Mouse (Mus musculus) liver, postnatal 0 days (tissue): ENCODE measurements around the gene Dnlz. TPM values are rescaled to one million over a fixed set of nuclear protein-coding genes. Genes with fewer than 3 reads are reported as not detected.
"Not testable (repeated sequence)": the region's sequence is repeated elsewhere in the genome, so short reads cannot be mapped to it uniquely, and the experiment has no call there.

Experiments
- ATAC-seq: fragments of 200-750 bp; cut with Nextera tagmentation; 2 replicates; pipeline ENCODE4 v1.8.0; 2017; ENCODE audit warnings: mild to moderate bottlenecking, moderate library complexity
- DNase-seq: peaks from one replicate; pipeline ENCODE4 v3.0.0-alpha.2; 2016
- H3K27ac ChIP-seq: fragments of 300-500 bp; sonication (generic); 2 replicates; pipeline ENCODE4 v1.5.1; 2014; ENCODE audit warnings: antibody characterized with exemption, moderate library complexity, mild to moderate bottlenecking, low read depth
- H3K27me3 ChIP-seq: fragments of 300-500 bp; sonication (generic); 2 replicates; pipeline ENCODE4 v1.6.1; 2014; ENCODE audit warnings: low read length, control low read depth, mixed read lengths; ENCODE audit not compliant: insufficient read depth
- H3K36me3 ChIP-seq: fragments of 300-500 bp; sonication (generic); replicated peaks from 2 replicates; pipeline ENCODE4 v1.6.1; 2014; ENCODE audit warnings: mild to moderate bottlenecking, control low read depth, low read length, moderate library complexity, mixed read lengths; ENCODE audit not compliant: insufficient read depth
- H3K4me1 ChIP-seq: fragments of 300-500 bp; sonication (generic); 2 replicates; pipeline ENCODE4 v1.6.1; 2014; ENCODE audit warnings: antibody characterized with exemption, mild to moderate bottlenecking, control low read depth; ENCODE audit not compliant: insufficient read depth
- H3K4me2 ChIP-seq: fragments of 300-500 bp; sonication (generic); 2 replicates; pipeline ENCODE4 v1.6.1; 2014; ENCODE audit warnings: low read depth, mild to moderate bottlenecking, low read length, moderate library complexity, mixed read lengths
- H3K4me3 ChIP-seq: fragments of 300-500 bp; sonication (generic); 2 replicates; pipeline ENCODE4 v1.5.1; 2014; ENCODE audit warnings: low read depth, low read length
- H3K9ac ChIP-seq: fragments of 300-500 bp; sonication (generic); replicated peaks from 2 replicates; pipeline ENCODE4 v1.6.1; 2014; ENCODE audit warnings: mild to moderate bottlenecking, moderate library complexity
- H3K9me3 ChIP-seq: fragments of 300-500 bp; sonication (generic); 2 replicates; pipeline ENCODE4 v1.6.1; 2016; ENCODE audit warnings: mild to moderate bottlenecking, control low read depth, low read length, mixed read lengths
- CTCF ChIP-seq: sonication (generic); IDR thresholded peaks from 2 replicates; pipeline ENCODE4 v1.5.1; 2016; ENCODE audit warnings: antibody characterized with exemption, low read depth
- EP300 ChIP-seq: IDR thresholded peaks from 2 replicates; pipeline ENCODE4 v1.6.1; 2016; ENCODE audit warnings: antibody characterized with exemption, low read depth, mild to moderate bottlenecking
- WGBS: fragments of 180-500 bp; shearing (Covaris S2); extraction: QIAGEN DNeasy Blood & Tissue Kit; methylation state at CpG from one replicate; pipeline ENCODE4 v1.1.7; 2014; ENCODE audit not compliant: insufficient replicate concordance; 5-methylcytosine and 5-hydroxymethylcytosine counted together
- polyA plus RNA-seq: library from polyadenylated mRNA; unstranded; fragments of >200 nt; fragmentation: Nextera tagmentation; extraction: Ambion mirVana; gene quantifications from 2 replicates; pipeline ENCODE4 v1.2.1, GENCODE M21; 2015

Gene Dnlz
- polyA plus RNA-seq, 1 experiment from 2014 or later = 7.5 TPM

- H3K27me3 ChIP-seq = no peaks in the 10 kb centered on the region
- no peak for ATAC-seq
- H3K9ac ChIP-seq = no peak overlapping the region
- no peak for DNase-seq
- no peaks in the 10 kb centered on the region for H3K9me3 ChIP-seq
- H3K27ac ChIP-seq = no peak overlapping the region
- H3K4me1 ChIP-seq = peaks cover 13% of the 10 kb centered on the region
- TF ChIP-seq CTCF = no peak
- no peak for TF ChIP-seq EP300
- H3K4me3 ChIP-seq = no peak overlapping the region
- no peak overlapping the region for H3K4me2 ChIP-seq
- 63% methylated on average over 3 of the region's 3 CpGs for WGBS
- peaks cover 69% of the 10 kb centered on the region for H3K36me3 ChIP-seq
These were observed 39.0 kb upstream of the Dnlz start for GRCm38 (mm10) chr2:26390954-26391353.

GRCm38 (mm10) chr2:26389154-26389690 is 37.3 kb upstream of the Dnlz start, which contains the start of the genes Entr1 and Pmpca:
Gene Entr1 (minus strand): TSS chr2:26389316.
Gene Pmpca (plus strand): TSS chr2:26389339.
- ATAC-seq (peak; percentile 93), DNase-seq (peak; percentile 91)
- Histone ChIP-seq H3K4me1 (peaks cover 13% of the 10 kb centered on the region), H3K36me3 (peaks cover 68% of the 10 kb centered on the region), H3K9me3 (no peaks in the 10 kb centered on the region), H3K4me3 (peak within 1 kb of the TSS; percentile 92), H3K9ac (peak within 1 kb of the TSS; percentile 96), H3K4me2 (peak within 1 kb of the TSS; percentile 94), H3K27me3 (no peaks in the 10 kb centered on the region), H3K27ac (peak within 1 kb of the TSS; percentile 67)
- WGBS = 0% methylated on average over 36 of the region's 60 CpGs
- TF ChIP-seq CTCF (no peak), EP300 (no peak)

GRCm38 (mm10) chr2:26388682-26389153 is 36.8 kb upstream of the Dnlz start:
- peak overlapping the region; percentile 92 for H3K4me3 ChIP-seq
- H3K4me1 ChIP-seq = peaks cover 13% of the 10 kb centered on the region
- H3K27me3 ChIP-seq = no peaks in the 10 kb centered on the region
- TF ChIP-seq EP300 (no peak), CTCF (no peak)
- peak; percentile 71 for ATAC-seq
- no peak for DNase-seq
- peak overlapping the region; percentile 94 for H3K4me2 ChIP-seq
- H3K27ac ChIP-seq = peak overlapping the region; percentile 67
- peaks cover 68% of the 10 kb centered on the region for H3K36me3 ChIP-seq
- H3K9me3 ChIP-seq = no peaks in the 10 kb centered on the region
- H3K9ac ChIP-seq = peak overlapping the region; percentile 96
- WGBS = 3% methylated on average over 31 of the region's 45 CpGs

- TF ChIP-seq CTCF (no peak), EP300 (no peak)
- H3K9me3 ChIP-seq = no peaks in the 10 kb centered on the region
- ATAC-seq (no peak), DNase-seq (no peak)
- peak overlapping the region; percentile 30 for H3K9ac ChIP-seq
- H3K27me3 ChIP-seq = no peaks in the 10 kb centered on the region
- H3K27ac ChIP-seq = no peak overlapping the region
- 74% methylated on average over 3 of the region's 3 CpGs for WGBS
- peak overlapping the region; percentile 94 for H3K4me2 ChIP-seq
- H3K36me3 ChIP-seq = peaks cover 61% of the 10 kb centered on the region
- peaks cover 13% of the 10 kb centered on the region for H3K4me1 ChIP-seq
- 0 out of 2 replicates have a peak overlapping the region, but pooled peaks have one; percentile 92 for H3K4me3 ChIP-seq
These were observed 35.8 kb upstream of the Dnlz start for GRCm38 (mm10) chr2:26387713-26388112.

GRCm38 (mm10) chr2:26380871-26381270 is 29.0 kb upstream of the Dnlz start:
- not testable (repeated sequence) for H3K9me3 ChIP-seq, H3K27ac ChIP-seq, DNase-seq, H3K27me3 ChIP-seq, H3K4me1 ChIP-seq, ATAC-seq
- Histone ChIP-seq H3K9ac (peak overlapping the region; percentile 83; the same call in 1 of the 2 replicates), H3K4me2 (peak overlapping the region; percentile 99), H3K36me3 (peaks cover 57% of the 10 kb centered on the region), H3K4me3 (peak overlapping the region; percentile 82)
- WGBS = 26% methylated on average over 6 of the region's 6 CpGs

GRCm38 (mm10) chr2:26380131-26380771 is 28.3 kb upstream of the Dnlz start, which contains the start of gene Snapc4:
Gene Snapc4 (minus strand): TSS chr2:26380653.
- Histone ChIP-seq H3K4me1 (peaks cover 6% of the 10 kb centered on the region), H3K9ac (peak within 1 kb of the TSS; percentile 83), H3K27ac (peak within 1 kb of the TSS; percentile 71), H3K9me3 (no peaks in the 10 kb centered on the region), H3K27me3 (no peaks in the 10 kb centered on the region), H3K36me3 (peaks cover 55% of the 10 kb centered on the region), H3K4me3 (peak within 1 kb of the TSS; percentile 82), H3K4me2 (peak within 1 kb of the TSS; percentile 99)
- DNase-seq (peak; percentile 89), ATAC-seq (peak; percentile 91)
- TF ChIP-seq EP300 = no peak
- TF ChIP-seq CTCF = no peak
- under 1% methylated on average over 38 of the region's 38 CpGs for WGBS
